Mouse (Mus musculus): ENCODE results near the gene Olfr1179. TPM values are rescaled to one million over a fixed set of nuclear protein-coding genes. Genes with fewer than 3 reads are reported as not detected.
"Not testable (repeated sequence)": the region's sequence is repeated elsewhere in the genome, so short reads cannot be mapped to it uniquely, and the experiment has no call there.

The Olfr1179 gene
- not detected in 2 replicates for polyA plus RNA-seq (2015; fragmentation: Nextera tagmentation; extraction: Ambion mirVana)

- Histone ChIP-seq H3K9ac (ENCODE audit: low read depth, low read length) (no peak within 1 kb of the TSS), H3K9me3 (replicated peaks; ENCODE audit: low read length) (no peaks in the 10 kb centered on the region), H3K27me3 (ENCODE audit: insufficient read depth, low read length) (no peaks in the 10 kb centered on the region), H3K4me3 (replicated peaks; ENCODE audit: low read depth, low read length) (no peak within 1 kb of the TSS), H3K4me1 (replicated peaks; ENCODE audit: insufficient read depth, low read length) (no peaks in the 10 kb centered on the region), H3K36me3 (ENCODE audit: insufficient read depth, low read length) (no peaks in the 10 kb centered on the region), H3K4me2 (ENCODE audit: low read length) (no peak within 1 kb of the TSS), H3K27ac (no peak within 1 kb of the TSS)
- ATAC-seq (replicated peaks; ENCODE audit: low FRiP score, low read depth) (no peak), DNase-seq (ENCODE audit: low spot score) (no peak)
- WGBS: 85% methylated on average over 3 of the region's 3 CpGs
- no peak for TF ChIP-seq CTCF (IDR thresholded peaks at IDR 0.05; ENCODE audit: low read depth)
Observed at GRCm38 (mm10) chr2:88406353-88406752, at the start of gene Olfr1179. Olfr1179 (minus strand) TSS chr2:88406453.

GRCm38 (mm10) chr2:88454567-88454966, 48.3 kb upstream of the Olfr1179 start, which contains the start of gene Olfr1183:
Olfr1183 (plus strand) TSS chr2:88454867.
- not testable (repeated sequence) for H3K4me1 ChIP-seq (replicated peaks; ENCODE audit: insufficient read depth, low read length); H3K9me3 ChIP-seq (replicated peaks; ENCODE audit: low read length); H3K9ac ChIP-seq (ENCODE audit: low read depth, low read length); DNase-seq (ENCODE audit: low spot score); H3K36me3 ChIP-seq (ENCODE audit: insufficient read depth, low read length); H3K27me3 ChIP-seq (ENCODE audit: insufficient read depth, low read length); H3K4me3 ChIP-seq (replicated peaks; ENCODE audit: low read depth, low read length); H3K4me2 ChIP-seq (ENCODE audit: low read length); ATAC-seq (replicated peaks; ENCODE audit: low FRiP score, low read depth); H3K27ac ChIP-seq
- WGBS: 88% methylated on average over 1 of the region's 1 CpGs

- Histone ChIP-seq H3K4me1 (replicated peaks; ENCODE audit: insufficient read depth, low read length) (no peaks in the 10 kb centered on the region), H3K36me3 (ENCODE audit: insufficient read depth, low read length) (no peaks in the 10 kb centered on the region), H3K27me3 (ENCODE audit: insufficient read depth, low read length) (no peaks in the 10 kb centered on the region), H3K9ac (ENCODE audit: low read depth, low read length) (no peak within 1 kb of the TSS), H3K4me2 (ENCODE audit: low read length) (no peak within 1 kb of the TSS), H3K27ac (no peak within 1 kb of the TSS), H3K4me3 (replicated peaks; ENCODE audit: low read depth, low read length) (no peak within 1 kb of the TSS), H3K9me3 (replicated peaks; ENCODE audit: low read length) (no peaks in the 10 kb centered on the region)
- no peak for TF ChIP-seq CTCF (IDR thresholded peaks at IDR 0.05; ENCODE audit: low read depth)
- WGBS: 95% methylated on average over 1 of the region's 1 CpGs
- ATAC-seq (replicated peaks; ENCODE audit: low FRiP score, low read depth) (no peak), DNase-seq (ENCODE audit: low spot score) (no peak)
Observed at GRCm38 (mm10) chr2:88449031-88449430, 42.8 kb upstream of the Olfr1179 start, which contains the start of gene Gm13757. Gm13757 (minus strand) TSS chr2:88449131.

GRCm38 (mm10) chr2:88426071-88426470, 19.8 kb upstream of the Olfr1179 start, which contains the start of gene Olfr1181:
Olfr1181 (minus strand) TSS chr2:88426171.
- Histone ChIP-seq H3K36me3 (ENCODE audit: insufficient read depth, low read length) (no peaks in the 10 kb centered on the region), H3K4me3 (replicated peaks; ENCODE audit: low read depth, low read length) (no peak within 1 kb of the TSS), H3K9ac (ENCODE audit: low read depth, low read length) (no peak within 1 kb of the TSS), H3K27ac (no peak within 1 kb of the TSS), H3K4me2 (ENCODE audit: low read length) (no peak within 1 kb of the TSS), H3K9me3 (replicated peaks; ENCODE audit: low read length) (no peaks in the 10 kb centered on the region), H3K4me1 (replicated peaks; ENCODE audit: insufficient read depth, low read length) (no peaks in the 10 kb centered on the region), H3K27me3 (ENCODE audit: insufficient read depth, low read length) (no peaks in the 10 kb centered on the region)
- no peak for TF ChIP-seq CTCF (IDR thresholded peaks at IDR 0.05; ENCODE audit: low read depth)
- ATAC-seq (replicated peaks; ENCODE audit: low FRiP score, low read depth): no peak
- DNase-seq (ENCODE audit: low spot score): no peak
- 84% methylated on average over 1 of the region's 1 CpGs for WGBS

GRCm38 (mm10) chr2:88419051-88419450, 12.8 kb upstream of the Olfr1179 start, which contains the start of gene Olfr1180:
Olfr1180 (minus strand) TSS chr2:88419151.
- H3K27ac ChIP-seq: no peak within 1 kb of the TSS
- no peak for DNase-seq (ENCODE audit: low spot score)
- no peak within 1 kb of the TSS for H3K4me3 ChIP-seq (replicated peaks; ENCODE audit: low read depth, low read length)
- H3K9me3 ChIP-seq (replicated peaks; ENCODE audit: low read length): no peaks in the 10 kb centered on the region
- H3K4me1 ChIP-seq (replicated peaks; ENCODE audit: insufficient read depth, low read length): no peaks in the 10 kb centered on the region
- no peak for ATAC-seq (replicated peaks; ENCODE audit: low FRiP score, low read depth)
- H3K4me2 ChIP-seq (ENCODE audit: low read length): no peak within 1 kb of the TSS
- 63% methylated on average over 2 of the region's 2 CpGs for WGBS
- TF ChIP-seq CTCF (IDR thresholded peaks at IDR 0.05; ENCODE audit: low read depth): no peak
- no peak within 1 kb of the TSS for H3K9ac ChIP-seq (ENCODE audit: low read depth, low read length)
- H3K27me3 ChIP-seq (ENCODE audit: insufficient read depth, low read length): no peaks in the 10 kb centered on the region
- H3K36me3 ChIP-seq (ENCODE audit: insufficient read depth, low read length): no peaks in the 10 kb centered on the region

- Histone ChIP-seq H3K4me3 (replicated peaks; ENCODE audit: low read depth, low read length) (no peak within 1 kb of the TSS), H3K27me3 (ENCODE audit: insufficient read depth, low read length) (no peaks in the 10 kb centered on the region), H3K4me1 (replicated peaks; ENCODE audit: insufficient read depth, low read length) (no peaks in the 10 kb centered on the region), H3K4me2 (ENCODE audit: low read length) (no peak within 1 kb of the TSS), H3K9ac (ENCODE audit: low read depth, low read length) (no peak within 1 kb of the TSS), H3K27ac (no peak within 1 kb of the TSS), H3K9me3 (replicated peaks; ENCODE audit: low read length) (no peaks in the 10 kb centered on the region), H3K36me3 (ENCODE audit: insufficient read depth, low read length) (no peaks in the 10 kb centered on the region)
- ATAC-seq (replicated peaks; ENCODE audit: low FRiP score, low read depth) (no peak), DNase-seq (ENCODE audit: low spot score) (no peak)
- TF ChIP-seq CTCF (IDR thresholded peaks at IDR 0.05; ENCODE audit: low read depth): no peak
- WGBS: 79% methylated on average over 1 of the region's 1 CpGs
Observed at GRCm38 (mm10) chr2:88386762-88387161, 19.5 kb downstream of the Olfr1179 start, which contains the start of gene Olfr1178. Olfr1178 (plus strand) TSS chr2:88387062.

- peak; percentile 50 for DNase-seq (ENCODE audit: low spot score)
- 2% methylated on average over 2 of the region's 2 CpGs for WGBS
- TF ChIP-seq CTCF (IDR thresholded peaks at IDR 0.05; ENCODE audit: low read depth): peak; percentile 67
Observed at GRCm38 (mm10) chr2:88356304-88356703, 49.9 kb downstream of the Olfr1179 start.

More at GRCm38 (mm10) chr2:88356304-88356703, 49.9 kb downstream of the Olfr1179 start:
- no peaks in the 10 kb centered on the region for H3K27me3 ChIP-seq (ENCODE audit: insufficient read depth, low read length)
- no peak overlapping the region for H3K9ac ChIP-seq (ENCODE audit: low read depth, low read length)
- no peak overlapping the region for H3K27ac ChIP-seq
- no peaks in the 10 kb centered on the region for H3K9me3 ChIP-seq (replicated peaks; ENCODE audit: low read length)
- no peak overlapping the region for H3K4me2 ChIP-seq (ENCODE audit: low read length)
- H3K36me3 ChIP-seq (ENCODE audit: insufficient read depth, low read length): no peaks in the 10 kb centered on the region
- H3K4me1 ChIP-seq (replicated peaks; ENCODE audit: insufficient read depth, low read length): no peaks in the 10 kb centered on the region
- no peak overlapping the region for H3K4me3 ChIP-seq (replicated peaks; ENCODE audit: low read depth, low read length)
- ATAC-seq (replicated peaks; ENCODE audit: low FRiP score, low read depth): no peak; the same call in 1 of the 2 replicates

Other genes with a start within 250 kb of the Olfr1179 start
- not detected in 2 replicates for gene Olfr1168, start 224.6 kb downstream of the Olfr1179 start, polyA plus RNA-seq (2015; fragmentation: Nextera tagmentation; extraction: Ambion mirVana)
- not detected in 2 replicates for gene Olfr1170, start 178.1 kb downstream of the Olfr1179 start, polyA plus RNA-seq (2015; fragmentation: Nextera tagmentation; extraction: Ambion mirVana)
- gene Olfr1173, start 126.6 kb downstream of the Olfr1179 start, polyA plus RNA-seq (2015; fragmentation: Nextera tagmentation; extraction: Ambion mirVana): not detected in 2 replicates
- gene Olfr1174-ps, start 91.3 kb downstream of the Olfr1179 start, polyA plus RNA-seq (2015; fragmentation: Nextera tagmentation; extraction: Ambion mirVana): not detected in 2 replicates
- not detected in 2 replicates for gene Olfr1175-ps, start 79.2 kb downstream of the Olfr1179 start, polyA plus RNA-seq (2015; fragmentation: Nextera tagmentation; extraction: Ambion mirVana)
- gene Olfr1176, start 69.7 kb downstream of the Olfr1179 start, polyA plus RNA-seq (2015; fragmentation: Nextera tagmentation; extraction: Ambion mirVana): not detected in 2 replicates
- gene Olfr1177-ps, start 60.0 kb downstream of the Olfr1179 start, polyA plus RNA-seq (2015; fragmentation: Nextera tagmentation; extraction: Ambion mirVana): not detected in 2 replicates
- not detected in 2 replicates for gene Olfr1178, start 19.4 kb downstream of the Olfr1179 start, polyA plus RNA-seq (2015; fragmentation: Nextera tagmentation; extraction: Ambion mirVana)
- gene Olfr1180, start 12.7 kb upstream of the Olfr1179 start, polyA plus RNA-seq (2015; fragmentation: Nextera tagmentation; extraction: Ambion mirVana): not detected in 2 replicates
- not detected in 2 replicates for gene Olfr1181, start 19.7 kb upstream of the Olfr1179 start, polyA plus RNA-seq (2015; fragmentation: Nextera tagmentation; extraction: Ambion mirVana)
- not detected in 2 replicates for gene Gm13757, start 42.7 kb upstream of the Olfr1179 start, polyA plus RNA-seq (2015; fragmentation: Nextera tagmentation; extraction: Ambion mirVana)
- gene Olfr1183, start 48.4 kb upstream of the Olfr1179 start, polyA plus RNA-seq (2015; fragmentation: Nextera tagmentation; extraction: Ambion mirVana): not detected in 2 replicates
- gene Olfr1184, start 77.1 kb upstream of the Olfr1179 start, polyA plus RNA-seq (2015; fragmentation: Nextera tagmentation; extraction: Ambion mirVana): not detected in 2 replicates
- not detected in 2 replicates for gene Olfr1185-ps1, start 86.9 kb upstream of the Olfr1179 start, polyA plus RNA-seq (2015; fragmentation: Nextera tagmentation; extraction: Ambion mirVana)
- not detected in 2 replicates for gene Olfr1186, start 112.1 kb upstream of the Olfr1179 start, polyA plus RNA-seq (2015; fragmentation: Nextera tagmentation; extraction: Ambion mirVana)
- gene Olfr1188, start 150.5 kb upstream of the Olfr1179 start, polyA plus RNA-seq (2015; fragmentation: Nextera tagmentation; extraction: Ambion mirVana): not detected in 2 replicates
- not detected in 2 replicates for gene Olfr1189, start 180.0 kb upstream of the Olfr1179 start, polyA plus RNA-seq (2015; fragmentation: Nextera tagmentation; extraction: Ambion mirVana)
- not detected in 2 replicates for gene Olfr1191-ps1, start 234.1 kb upstream of the Olfr1179 start, polyA plus RNA-seq (2015; fragmentation: Nextera tagmentation; extraction: Ambion mirVana)
- gene Olfr1192-ps1, start 242.1 kb upstream of the Olfr1179 start, polyA plus RNA-seq (2015; fragmentation: Nextera tagmentation; extraction: Ambion mirVana): not detected in 2 replicates

Measured in kidney, postnatal 0 days (tissue).